Mouse (Mus musculus): ENCODE measurements around the gene Wbp11. TPM values are rescaled to one million over a fixed set of nuclear protein-coding genes. Genes with fewer than 3 reads are reported as not detected.
A peak's percentile ranks its signal among the peaks of the same experiment; 100 is the strongest.
"Not testable (repeated sequence)": the region's sequence is repeated elsewhere in the genome, so short reads cannot be mapped to it uniquely, and the experiment has no call there.

The Wbp11 gene
- polyA plus RNA-seq, 2 experiments from 2014 or later: 58.3 to 63.6 TPM

DNA sequence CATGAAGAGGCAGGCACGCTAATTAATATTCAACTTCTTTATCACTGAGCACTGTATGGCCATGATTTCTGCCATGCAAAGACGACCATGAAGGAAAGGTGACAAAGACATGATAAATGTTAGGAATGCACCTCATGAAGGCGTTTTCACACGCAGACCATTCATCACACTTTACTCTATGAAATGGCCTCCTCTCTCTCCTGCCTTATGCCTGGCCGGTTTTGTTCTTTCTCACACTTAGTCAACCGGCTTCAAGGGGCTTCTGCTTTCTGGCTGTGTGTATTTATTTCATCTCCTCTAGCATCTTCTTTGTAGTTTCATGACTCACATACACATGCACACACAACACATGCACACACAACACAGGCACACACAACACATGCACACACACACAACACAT, 26.8 kb downstream of the Wbp11 start:
- ATAC-seq: no peak

DNA sequence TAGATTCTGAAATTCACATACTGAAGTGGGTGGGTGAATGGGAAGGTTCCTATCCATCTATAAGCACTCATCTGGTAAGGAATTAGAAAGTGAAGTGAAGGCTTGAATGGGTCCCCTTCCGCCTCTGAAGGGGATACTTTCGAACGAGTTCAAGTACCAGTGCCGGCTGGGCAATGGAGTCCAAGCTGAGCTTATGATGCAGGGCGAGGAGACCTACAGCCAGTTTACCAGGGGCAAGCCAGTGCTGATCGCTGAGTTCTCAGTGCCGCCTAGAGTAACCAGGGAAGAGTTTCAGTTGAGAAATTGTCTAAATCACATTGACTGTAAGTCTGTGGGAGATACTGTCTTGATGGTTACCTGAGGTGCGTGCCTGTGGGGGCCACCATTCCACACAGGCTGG, 27.3 kb downstream of the Wbp11 start:
- no peak for ATAC-seq

DNA sequence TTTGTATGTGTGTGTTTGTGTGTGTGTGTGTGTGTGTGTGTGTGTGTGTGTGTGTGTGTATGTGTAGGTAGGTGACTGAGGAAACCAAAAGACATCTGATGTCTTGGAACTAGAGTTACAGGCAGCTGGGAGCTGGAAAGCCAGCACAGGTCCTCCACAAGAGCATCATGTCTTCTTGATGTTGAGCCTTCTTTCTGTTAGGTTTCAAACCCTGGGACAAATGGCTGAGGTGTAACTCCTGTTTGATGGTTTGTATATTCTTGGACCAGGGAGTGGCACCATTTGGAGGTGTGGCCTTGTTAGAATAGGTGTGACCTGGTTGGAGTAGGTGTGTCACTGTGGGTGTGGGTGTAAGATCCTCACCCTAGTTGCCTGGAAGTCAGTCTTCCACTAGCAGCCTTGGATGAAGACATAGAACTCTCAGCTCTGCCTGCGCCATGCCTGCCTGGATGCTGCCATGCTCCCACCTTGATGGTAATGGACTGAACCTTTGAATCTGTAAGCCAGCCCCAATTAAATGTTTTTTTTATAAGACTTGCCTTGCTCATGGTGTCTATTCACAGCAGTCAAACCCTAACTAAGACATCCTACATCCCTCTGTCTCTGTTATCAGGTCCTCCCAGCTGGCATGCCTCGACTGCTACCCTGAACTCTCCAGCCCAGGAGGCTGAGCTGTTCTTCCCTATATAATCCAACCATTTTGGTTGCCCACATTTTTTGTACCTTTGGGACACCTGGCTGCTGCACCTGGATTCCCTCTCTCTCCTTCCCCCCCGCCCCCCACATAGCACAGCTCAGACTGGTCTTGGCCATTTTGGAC, 29.9 kb downstream of the Wbp11 start:
- ATAC-seq: not testable (repeated sequence)

DNA sequence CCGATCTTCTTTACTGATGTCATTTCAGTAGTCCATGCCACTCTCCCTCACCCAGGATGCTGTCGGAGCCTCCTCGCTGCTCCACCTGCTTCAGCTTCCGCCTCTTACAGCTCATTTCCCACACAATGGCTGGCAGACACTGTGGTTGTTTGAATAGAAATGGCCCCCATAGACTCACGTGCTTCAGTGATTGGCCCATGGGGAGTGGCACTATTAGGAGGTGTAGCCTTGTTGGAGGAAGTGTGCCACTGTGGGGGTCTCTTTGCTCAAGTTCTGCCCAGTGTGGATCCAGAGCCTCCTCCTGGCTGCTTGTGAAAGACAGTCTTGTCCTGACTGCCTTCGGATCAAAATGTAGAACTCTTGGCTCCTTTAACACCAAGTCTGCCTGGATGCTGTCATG, 32.2 kb downstream of the Wbp11 start:
- no peak for ATAC-seq

DNA sequence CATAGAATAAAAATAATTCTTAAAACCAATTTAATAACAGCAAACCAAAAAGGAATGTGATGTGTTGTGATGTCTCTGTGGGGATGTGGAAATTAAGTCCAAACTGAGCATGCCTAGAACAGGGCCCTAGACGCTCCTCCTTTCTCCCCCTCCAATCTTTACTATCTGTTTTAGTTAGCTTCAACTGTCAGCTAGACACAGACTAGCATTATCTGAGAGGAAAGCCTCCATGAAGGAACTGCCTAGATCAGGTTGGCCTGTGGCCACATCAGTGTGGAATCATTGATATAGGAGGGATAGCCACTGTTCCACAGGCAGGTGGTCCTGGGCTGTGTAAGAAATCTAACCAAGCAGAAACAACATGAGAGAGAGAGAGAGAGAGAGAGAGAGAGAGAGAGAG, 32.9 kb downstream of the Wbp11 start:
- no peak for ATAC-seq

DNA sequence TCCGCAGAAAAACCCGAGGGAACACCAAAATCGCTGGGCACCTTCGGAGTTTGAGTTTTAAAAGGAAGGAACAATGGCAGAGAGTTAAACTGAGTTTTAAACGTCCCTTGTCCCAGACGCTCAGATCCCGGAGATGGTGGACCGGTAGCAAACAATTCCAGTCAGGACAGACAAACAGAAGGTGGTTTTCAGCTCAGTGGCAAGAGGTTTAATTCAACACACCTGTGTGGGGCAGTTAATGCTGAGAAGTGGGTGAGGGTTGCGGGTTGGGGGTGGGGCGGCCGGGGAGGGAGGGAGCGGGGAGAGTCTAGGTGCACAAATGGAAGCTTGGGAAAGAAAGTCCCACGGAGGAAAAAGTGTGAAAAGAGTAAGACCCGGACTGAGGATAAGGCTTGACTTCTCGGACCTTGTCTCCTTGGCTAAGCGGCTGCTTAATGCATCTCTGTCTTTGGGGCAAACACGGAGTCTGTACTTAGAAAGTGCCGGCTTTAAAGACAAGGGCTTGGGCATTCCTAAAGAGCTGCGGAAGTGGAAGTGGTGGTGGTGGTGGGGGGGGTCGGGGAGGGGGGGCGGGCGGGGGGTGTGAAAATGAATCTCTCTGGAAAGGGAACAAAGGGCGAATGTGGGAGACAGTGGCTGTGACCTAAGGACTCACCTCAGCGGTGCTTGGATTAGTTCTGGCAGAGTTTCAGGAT, 34.1 kb downstream of the Wbp11 start:
- ATAC-seq: peak; percentile 47

DNA sequence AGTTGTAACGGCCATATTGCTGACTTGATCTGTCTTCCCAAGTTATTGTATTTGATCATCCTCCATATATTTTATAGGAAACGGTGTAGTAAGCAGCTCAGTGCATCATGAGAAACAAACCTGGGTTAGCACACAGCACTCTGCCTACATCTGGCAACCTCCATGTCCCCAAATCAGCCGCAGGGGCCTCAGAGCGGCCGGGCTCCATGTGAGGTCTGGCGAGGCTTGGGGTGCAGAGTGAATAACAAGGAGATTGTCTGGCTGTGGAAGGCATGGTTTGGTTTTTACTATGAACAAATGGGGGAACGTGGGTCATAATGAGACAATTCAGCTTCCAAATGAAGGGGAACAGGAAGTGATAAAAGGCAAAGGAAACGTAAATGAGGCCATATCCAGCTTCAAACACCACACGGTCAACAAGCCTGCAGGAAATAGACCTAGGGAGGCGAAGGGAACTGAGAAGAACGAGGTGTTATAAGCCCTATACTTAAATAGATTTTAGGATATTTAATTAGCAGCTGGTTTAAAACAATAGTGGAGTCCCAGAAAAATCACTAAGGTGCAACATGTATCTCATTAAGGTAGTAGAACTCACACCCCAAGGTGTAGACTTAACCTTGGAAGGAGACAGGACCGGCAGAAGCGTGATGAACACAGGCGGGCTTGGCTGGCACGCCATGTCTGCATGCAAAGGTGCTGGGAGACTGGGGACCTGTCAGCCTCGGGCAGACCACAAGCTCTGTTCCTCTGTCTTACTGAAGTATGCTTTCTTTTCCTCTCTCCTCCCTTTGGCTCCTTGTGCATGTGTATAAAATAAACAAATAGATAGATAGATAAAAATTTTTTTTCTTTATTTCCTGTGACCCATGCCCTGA, 34.9 kb downstream of the Wbp11 start:
- peak; percentile 47 for ATAC-seq

DNA sequence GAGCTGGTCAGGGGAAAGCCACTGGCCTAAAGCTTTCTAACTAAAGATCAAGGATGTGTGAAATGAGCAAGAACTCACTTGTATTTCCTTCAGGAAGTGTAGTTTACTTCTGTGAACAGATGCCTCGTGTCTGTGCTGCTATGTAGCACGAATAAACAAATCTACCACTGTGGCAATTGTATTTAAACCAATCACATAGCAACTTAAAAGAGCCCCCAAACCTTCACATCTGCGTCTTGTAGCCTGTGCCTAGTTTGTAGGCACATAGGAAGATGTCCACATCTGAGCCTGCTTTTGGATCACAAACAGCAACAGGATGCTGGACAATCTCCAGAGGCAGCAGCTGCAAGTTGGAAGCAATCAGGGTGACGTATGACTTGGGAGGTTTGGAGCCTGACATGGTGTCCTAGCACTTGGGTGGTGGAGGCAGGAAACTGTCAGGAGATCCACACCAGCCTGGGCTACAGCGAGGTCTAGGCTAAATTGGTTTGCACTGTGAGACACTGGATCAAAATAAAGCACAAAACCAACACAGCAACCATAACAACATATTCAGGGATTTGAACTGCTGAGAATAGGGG, 38.6 kb downstream of the Wbp11 start:
- no peak for ATAC-seq

DNA sequence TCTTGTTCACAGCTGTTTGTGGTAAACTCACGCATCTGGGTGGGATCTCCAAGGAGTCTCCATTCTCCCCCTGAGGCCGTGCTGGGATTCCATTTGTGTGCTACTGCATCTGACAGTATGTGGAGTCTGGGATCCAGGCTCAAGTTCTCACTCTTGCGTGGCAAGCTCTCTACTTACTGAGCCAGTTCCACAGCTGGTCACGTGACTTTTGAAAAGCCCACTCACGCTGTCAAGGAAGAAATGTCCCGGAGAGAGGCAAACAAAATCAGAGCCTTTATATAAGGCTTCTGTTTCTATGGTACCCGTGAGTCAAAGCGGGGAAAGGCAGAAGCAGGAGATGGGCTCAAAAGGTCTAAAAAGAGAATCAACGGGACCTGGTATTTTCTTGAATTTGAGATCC, 45.3 kb downstream of the Wbp11 start:
- ATAC-seq: no peak

DNA sequence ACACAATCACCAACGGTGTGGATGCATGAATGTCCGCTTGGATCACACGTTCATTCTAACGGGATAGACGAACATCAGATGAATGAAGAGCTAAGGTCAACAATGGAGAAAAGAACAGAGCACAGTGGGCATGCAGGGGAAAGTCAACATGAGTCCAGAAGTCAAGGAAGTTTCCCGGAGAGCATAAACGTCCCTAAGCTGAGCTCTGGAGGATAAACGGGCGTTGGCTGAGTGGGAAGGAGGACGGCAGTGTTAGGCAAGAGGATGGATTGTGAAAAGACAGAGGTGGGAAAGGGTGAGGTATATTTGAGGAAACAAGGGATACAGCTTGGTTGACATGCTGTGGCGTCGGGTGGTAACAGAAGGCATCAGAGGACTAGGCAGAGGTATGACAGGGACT, 45.9 kb downstream of the Wbp11 start:
- no peak for ATAC-seq

DNA sequence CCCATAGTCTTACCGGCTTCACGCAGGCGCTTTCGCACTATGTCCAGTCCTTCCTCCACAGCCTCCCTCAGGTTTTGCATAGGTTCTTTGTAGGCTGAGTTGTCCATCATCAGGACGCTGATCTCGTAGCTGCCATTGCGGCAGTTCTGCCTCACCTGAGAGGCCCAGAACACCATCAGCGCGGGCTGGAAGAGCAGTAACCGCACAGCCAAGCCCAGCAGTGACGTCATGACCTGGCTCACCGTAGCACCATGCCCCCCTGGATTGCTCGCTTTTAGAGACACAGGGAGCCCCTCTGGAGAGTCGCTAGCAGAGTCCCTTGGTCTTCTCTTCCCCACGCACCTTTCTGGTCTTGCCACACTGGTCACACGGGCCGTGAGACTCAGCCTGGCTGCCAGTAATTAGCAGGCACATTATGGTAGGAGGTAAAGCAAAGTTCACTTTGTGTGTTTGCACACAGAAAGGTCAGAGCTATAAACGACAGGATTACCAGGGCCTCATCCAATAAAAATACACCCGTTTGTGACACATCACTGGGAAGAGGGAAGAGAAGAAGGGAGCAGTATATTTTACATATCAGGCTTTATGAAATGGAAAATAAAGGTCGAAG, 46.6 kb downstream of the Wbp11 start, which contains the start of gene Gucy2c:
Gucy2c (minus strand) TSS at position 389 of the 610 bp plus-strand sequence.
- no peak for ATAC-seq

DNA sequence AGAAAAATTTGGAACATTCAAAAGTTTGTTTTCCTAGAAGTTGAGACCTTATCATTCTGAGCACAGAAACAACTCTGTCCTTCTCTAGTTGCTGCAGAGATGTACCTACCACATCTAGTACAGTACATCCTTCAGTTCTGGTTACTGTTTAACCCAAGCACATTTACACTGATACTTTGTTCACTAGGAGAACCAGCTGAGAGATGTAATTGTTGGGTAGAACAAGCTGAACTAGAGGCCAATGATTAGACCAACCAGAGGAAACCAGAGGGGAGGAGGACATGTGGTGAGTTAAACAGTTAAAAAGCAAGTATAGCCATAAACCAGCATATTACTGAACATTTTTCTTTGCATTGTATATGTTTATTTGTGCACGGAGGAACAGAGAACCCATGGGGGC, 51.6 kb downstream of the Wbp11 start:
- ATAC-seq: no peak

DNA sequence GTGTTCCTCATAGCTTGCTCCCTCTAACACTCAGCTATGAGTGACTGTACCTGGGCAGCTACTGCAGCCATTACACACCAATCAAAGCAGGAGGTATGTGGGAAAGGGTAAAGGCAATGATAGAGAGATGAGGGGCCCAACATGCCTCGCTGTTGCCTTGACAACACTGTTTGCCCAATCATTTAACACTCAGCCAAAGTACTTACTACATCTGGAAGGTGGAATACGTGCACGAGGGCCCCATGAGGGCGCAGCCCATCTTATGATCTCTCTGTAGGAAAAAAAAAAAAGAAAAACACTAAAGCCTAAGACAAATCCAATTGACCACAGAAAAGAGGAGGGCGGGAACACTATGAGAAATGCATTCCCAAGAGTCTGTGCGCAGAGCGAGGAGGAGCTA, 58.2 kb downstream of the Wbp11 start:
- no peak for ATAC-seq

DNA sequence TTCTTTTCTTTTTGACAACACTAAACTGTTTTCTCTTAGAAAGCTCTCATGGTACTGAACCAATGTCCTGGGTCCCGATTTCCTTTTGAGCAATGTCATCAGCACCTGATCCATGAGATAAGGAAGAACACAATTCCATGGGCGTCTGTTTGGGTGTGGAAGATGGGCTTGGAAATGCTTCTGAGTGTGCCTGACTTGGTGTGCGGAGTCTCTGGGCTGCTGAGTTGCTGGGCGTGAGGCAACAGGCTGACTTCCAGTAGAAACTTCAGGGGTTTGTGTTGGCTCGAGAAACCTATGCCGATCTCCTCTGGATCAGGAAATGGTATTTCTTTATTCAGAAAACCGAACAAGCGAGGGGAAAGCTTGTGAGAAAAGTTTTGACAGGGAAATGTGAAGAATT, 58.9 kb downstream of the Wbp11 start:
- no peak for ATAC-seq

DNA sequence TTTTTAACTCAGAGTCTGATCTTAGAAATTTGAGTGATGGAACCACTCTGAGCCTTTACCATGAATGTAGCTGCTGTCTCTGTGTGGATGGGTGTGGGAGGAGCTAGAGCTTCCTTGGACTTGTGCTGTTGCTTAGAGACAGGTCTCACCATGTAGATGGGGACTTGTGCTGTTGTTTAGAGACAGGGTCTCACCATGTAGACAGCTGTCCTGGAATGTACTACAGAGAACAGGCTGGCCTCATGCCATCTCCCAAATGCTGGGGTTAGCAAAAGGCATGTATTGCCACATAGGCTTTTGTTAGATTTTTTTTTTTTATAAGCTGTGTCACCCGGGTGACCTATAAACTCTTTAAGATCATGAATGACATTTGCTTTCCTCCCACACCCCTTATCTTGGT, 64.1 kb downstream of the Wbp11 start:
- ATAC-seq: no peak

Other genes starting within 250 kb of the Wbp11 start
- 1 to 10 TPM; 1.2 to 1.4 TPM for gene Plbd1, start 166.3 kb downstream of the Wbp11 start, polyA plus RNA-seq (2017; shearing (Covaris generic))
- not detected for gene Gucy2c, start 46.5 kb downstream of the Wbp11 start, polyA plus RNA-seq (2017; shearing (Covaris generic))
- gene Hist4h4, start 23.8 kb downstream of the Wbp11 start, polyA plus RNA-seq (2017; shearing (Covaris generic)): 1 to 10 TPM; 1.0 to 1.7 TPM
- 10 to 100 TPM; 73.4 to 92.2 TPM for gene H2afj, start 20.0 kb downstream of the Wbp11 start, polyA plus RNA-seq (2017; shearing (Covaris generic))
- gene BC049715, start 607 bp downstream of the Wbp11 start, polyA plus RNA-seq (2017; shearing (Covaris generic)): 1 to 10 TPM; 2.1 to 5.2 TPM
- not detected for gene Smco3, start 7.2 kb upstream of the Wbp11 start, polyA plus RNA-seq (2017; shearing (Covaris generic))
- 1 to 10 TPM; 3.7 to 5.7 TPM for gene Art4, start 29.5 kb upstream of the Wbp11 start, polyA plus RNA-seq (2017; shearing (Covaris generic))
- gene Mgp, start 47.6 kb upstream of the Wbp11 start, polyA plus RNA-seq (2017; shearing (Covaris generic)): not detected
- gene Erp27, start 93.9 kb upstream of the Wbp11 start, polyA plus RNA-seq (2017; shearing (Covaris generic)): 1 to 10 TPM; 2.9 to 3.1 TPM
- gene Pde6h, start 95.6 kb upstream of the Wbp11 start, polyA plus RNA-seq (2017; shearing (Covaris generic)): under 1 TPM; 0.05 to 0.10 TPM
- 1,000 to 10,000 TPM; 2,618 to 2,837 TPM for gene Arhgdib, start 113.7 kb upstream of the Wbp11 start, polyA plus RNA-seq (2017; shearing (Covaris generic))

Data from CD4-positive, CD25-positive, alpha-beta regulatory T cell, adult 4 months (primary cell).